Mouse (Mus musculus) stomach, postnatal 0 days (tissue): ENCODE results near the gene Tfip11.

Source experiments
- CTCF ChIP-seq: IDR thresholded peaks from 2 replicates; pipeline ENCODE4 v1.5.1; 2016; ENCODE audit warnings: antibody characterized with exemption, low read depth, mild to moderate bottlenecking, moderate library complexity
- EP300 ChIP-seq: optimal IDR thresholded peaks from 2 replicates; pipeline ENCODE3; 2016; ENCODE audit warnings: antibody characterized with exemption

DNA sequence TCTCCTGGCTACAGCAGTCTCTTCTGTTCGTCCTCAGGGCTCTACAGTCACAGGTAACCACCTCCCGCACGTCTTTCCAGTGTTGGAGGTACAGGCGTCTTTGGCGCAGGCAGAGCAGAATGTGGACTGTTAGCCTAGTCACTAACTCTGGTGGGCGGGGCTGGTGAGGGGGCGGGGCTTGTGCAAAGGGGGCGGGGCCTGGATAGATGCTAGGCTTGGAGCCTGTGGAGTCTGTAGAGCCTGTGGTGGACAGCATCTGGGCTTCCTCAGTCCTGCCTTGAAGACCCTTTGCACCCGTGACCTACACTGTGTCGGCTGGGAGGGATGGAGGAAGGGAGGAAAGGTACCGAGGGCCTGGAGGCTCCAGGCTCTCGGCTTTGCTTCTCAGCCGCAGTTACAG is 29.8 kb downstream of the Tfip11 start, which contains the start of gene Gm6583:
- TF ChIP-seq CTCF = no peak
- TF ChIP-seq EP300 = no peak
